Mouse (Mus musculus) left cerebral cortex, postnatal 25 days (tissue): ENCODE measurements at regions not wholly inside any gene's neighbourhood (a gene's known extent, or its start where the extent isn't known, plus 50 kb on each side); places are given as distances from the start of the nearest gene placed in this dataset.
A peak's percentile ranks its signal among the peaks of the same experiment; 100 is the strongest.

Source experiments
- DNase-seq, 2 experiments: peaks; one replicate each; pipeline ENCODE4 v3.0.0; 2022; ENCODE audit warnings: low spot score in 2 of 2, mixed read lengths in 1 of 2
- intact Hi-C: fragments of 180-260 bp; cut with DNase I; formaldehyde crosslinking; loops from one replicate; pipeline ENCODE4 v1.15.1; 2025

GRCm38 (mm10) chr12:74528983-74529566, 212.9 kb upstream of the Gm11042 start:
- no peak for DNase-seq
- intact Hi-C loops, result no loop called here

- DNase-seq, result peak in 1 of 2 experiments; percentile 9
- intact Hi-C loops, result no loop called here
These were observed 211.0 kb upstream of the Gm11042 start for GRCm38 (mm10) chr12:74527190-74527621.

- intact Hi-C loops, result no loop called here
- no peak for DNase-seq
These were observed 207.8 kb upstream of the Gm11042 start for GRCm38 (mm10) chr12:74523988-74524387.

GRCm38 (mm10) chr12:74518032-74518431, 201.8 kb upstream of the Gm11042 start:
- no peak for DNase-seq
- intact Hi-C loops, result no loop called here

GRCm38 (mm10) chr12:74516527-74516926, 200.3 kb upstream of the Gm11042 start:
- DNase-seq, result peak; percentile 17 to 86
- intact Hi-C loops, result no loop called here

GRCm38 (mm10) chr12:74502791-74503190, 186.6 kb upstream of the Gm11042 start:
- DNase-seq, result no peak
- intact Hi-C loops, result no loop called here

GRCm38 (mm10) chr12:74477619-74478018, 161.4 kb upstream of the Gm11042 start:
- intact Hi-C loops, result no loop called here
- peak in 1 of 2 experiments; percentile 72 for DNase-seq

GRCm38 (mm10) chr12:74474741-74475140, 158.5 kb upstream of the Gm11042 start:
- no peak for DNase-seq
- intact Hi-C loops, result no loop called here

- intact Hi-C loops, result no loop called here
- DNase-seq, result peak; percentile 72 to 78
These were observed 142.3 kb upstream of the Gm11042 start for GRCm38 (mm10) chr12:74458521-74458920.

GRCm38 (mm10) chr12:74452375-74453090, 136.3 kb upstream of the Gm11042 start:
- intact Hi-C loops, result loop anchor here (5.0 kb wide), 1 partner anchor 120 kb away; no protein-coding TSS in a partner anchor
- DNase-seq, result no peak

- DNase-seq, result peak in 1 of 2 experiments; percentile 54
- intact Hi-C loops, result no loop called here
These were observed 132.1 kb upstream of the Gm11042 start for GRCm38 (mm10) chr12:74448248-74448647.

- intact Hi-C loops, result no loop called here
- DNase-seq, result no peak
These were observed 118.7 kb upstream of the Gm11042 start for GRCm38 (mm10) chr12:74434874-74435273.

- no peak for DNase-seq
These were observed 98.5 kb upstream of the Gm11042 start for GRCm38 (mm10) chr12:74414738-74415137.

GRCm38 (mm10) chr12:74410511-74410910, 94.3 kb upstream of the Gm11042 start:
- intact Hi-C loops, result no loop called here
- no peak for DNase-seq

More at GRCm38 (mm10) chr12:74414738-74415137, 98.5 kb upstream of the Gm11042 start:
- intact Hi-C loops, result no loop called here

- peak in 1 of 2 experiments; percentile 17 for DNase-seq
These were observed 91.4 kb upstream of the Gm11042 start for GRCm38 (mm10) chr12:74407591-74408095.

GRCm38 (mm10) chr12:74389811-74390210, 73.6 kb upstream of the Gm11042 start:
- intact Hi-C loops, result no loop called here
- DNase-seq, result peak; percentile 10 to 70

More at GRCm38 (mm10) chr12:74407591-74408095, 91.4 kb upstream of the Gm11042 start:
- intact Hi-C loops, result no loop called here
